Mouse (Mus musculus) stomach, embryonic 14.5 days (tissue): ENCODE results near the gene Zfp72. TPM values are rescaled to one million over a fixed set of nuclear protein-coding genes. Genes with fewer than 3 reads are reported as not detected.

Source experiments
- microRNA counts: library from miRNA; unstranded; fragments of <30 nt; microRNA quantifications from one replicate; lab custom pipeline; 2016
- microRNA-seq: library from miRNA; unstranded; fragments of <30 nt; microRNA quantifications from one replicate; pipeline ENCODE4, GENCODE M21; 2016
- polyA plus RNA-seq: library from polyadenylated mRNA; unstranded; fragments of >200 nt; fragmentation: Nextera tagmentation; extraction: Ambion mirVana; gene quantifications from 2 replicates; pipeline ENCODE4 v1.2.1, GENCODE M21; 2014

Gene Zfp72
- polyA plus RNA-seq, 1 experiment from 2014 or later, result 7.6 TPM

MicroRNAs within 50 kb of the gene (microRNA counts, 519-probe panel; counts per million panel counts)
- not detected for microRNA mmu-miR-692 (lab: Ali Mortazavi, UCI)

Small RNA genes within 50 kb of the gene (microRNA-seq; reads per million reads assigned to microRNA genes)
- gene Mir692-3, result not detected

Other genes with a start within 250 kb of the Zfp72 start
- 82.1 and 86.8 TPM in 2 replicates for gene Exoc3, start 182.1 kb downstream of the Zfp72 start, polyA plus RNA-seq
- 0.41 and 0.54 TPM in 2 replicates for gene Ahrr, start 98.5 kb downstream of the Zfp72 start, polyA plus RNA-seq
- 157 and 174 TPM in 2 replicates for gene Pdcd6, start 73.3 kb downstream of the Zfp72 start, polyA plus RNA-seq
- 205 and 230 TPM in 2 replicates for gene Sdha, start 40.6 kb downstream of the Zfp72 start, polyA plus RNA-seq
- gene Ccdc127, start 40.5 kb downstream of the Zfp72 start, polyA plus RNA-seq, result 59.6 and 62.6 TPM in 2 replicates
- not detected in 2 replicates for gene Lrrc14b, start 26.8 kb downstream of the Zfp72 start, polyA plus RNA-seq
- 70.2 and 77.1 TPM in 2 replicates for gene Ftl1-ps1, start 8.9 kb upstream of the Zfp72 start, polyA plus RNA-seq
- gene Zfp825, start 103.2 kb upstream of the Zfp72 start, polyA plus RNA-seq, result 22.2 and 22.7 TPM in 2 replicates
- 26.6 and 27.1 TPM in 2 replicates for gene Erap1, start 248.7 kb upstream of the Zfp72 start, polyA plus RNA-seq